Mouse (Mus musculus): Measurements from ENCODE around the gene Ccdc43. TPM values are rescaled to one million over a fixed set of nuclear protein-coding genes. Genes with fewer than 3 reads are reported as not detected.
A peak's percentile ranks its signal among the peaks of the same experiment; 100 is the strongest.

Gene Ccdc43
- total RNA-seq, 1 experiment from 2014 or later = 43.8 TPM

DNA sequence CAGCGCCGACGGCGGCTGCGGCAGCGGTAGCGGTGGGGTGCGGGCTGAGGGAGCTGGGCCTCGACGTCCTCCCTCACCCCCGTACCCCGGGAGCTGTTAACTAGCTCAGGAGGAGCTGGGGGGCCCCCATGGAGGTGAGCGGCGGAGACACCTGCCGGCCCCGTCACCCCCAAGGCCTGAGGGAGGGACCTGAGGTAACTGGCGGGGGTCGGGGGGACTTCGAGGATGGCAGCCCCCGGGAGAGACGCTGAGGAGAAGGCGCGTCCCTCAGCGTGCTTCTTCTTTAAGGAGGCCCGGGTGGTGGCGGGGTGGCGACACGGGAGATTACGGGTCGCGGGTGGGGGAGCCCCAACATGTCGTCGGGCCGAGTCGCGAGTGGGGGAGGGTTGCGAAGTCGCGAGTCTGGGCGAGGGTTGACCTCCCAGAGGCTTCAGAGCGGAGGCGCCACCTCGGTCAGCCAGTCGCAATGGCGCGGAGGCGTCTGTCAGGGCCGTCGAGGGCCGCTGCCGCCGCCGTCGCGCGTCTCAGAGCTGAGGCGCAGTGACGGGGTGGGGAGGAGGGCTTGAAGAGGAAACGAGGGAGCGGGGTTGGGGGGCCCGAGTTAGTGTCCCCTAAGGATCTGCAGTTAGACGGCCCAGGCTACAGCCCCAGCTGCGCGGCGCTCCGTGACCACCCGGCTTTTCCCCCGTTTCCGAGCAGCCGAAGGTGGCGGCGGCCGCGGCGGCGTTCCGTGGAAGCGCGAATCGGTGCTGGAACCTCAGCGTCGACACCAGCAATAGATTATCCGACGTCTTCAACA is 31.7 kb downstream of the Ccdc43 start:
- no peak for ATAC-seq (replicated peaks; ENCODE audit: low read depth, poor library complexity, severe bottlenecking)

DNA sequence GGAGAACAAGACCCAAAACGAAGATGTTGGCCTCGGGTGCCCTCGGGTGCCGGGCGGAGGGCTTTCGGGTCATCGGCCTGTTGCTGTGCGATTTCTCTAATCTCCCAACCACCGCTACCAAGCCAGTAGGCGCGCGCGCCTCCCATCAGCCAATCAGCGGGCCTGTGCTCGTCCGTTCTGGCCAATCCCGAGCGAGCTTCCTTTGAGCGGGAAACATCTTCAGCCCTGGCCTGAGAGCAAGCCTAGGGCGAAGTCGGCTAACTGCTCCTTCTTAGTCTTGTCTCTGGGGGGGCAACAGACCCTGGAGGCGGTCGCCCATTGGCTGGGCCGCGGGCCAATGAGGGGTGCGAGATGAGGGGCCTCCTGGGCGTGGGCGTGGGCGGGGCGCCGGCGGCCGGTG is 32.4 kb downstream of the Ccdc43 start:
- no peak for ATAC-seq (replicated peaks; ENCODE audit: low read depth, poor library complexity, severe bottlenecking)

DNA sequence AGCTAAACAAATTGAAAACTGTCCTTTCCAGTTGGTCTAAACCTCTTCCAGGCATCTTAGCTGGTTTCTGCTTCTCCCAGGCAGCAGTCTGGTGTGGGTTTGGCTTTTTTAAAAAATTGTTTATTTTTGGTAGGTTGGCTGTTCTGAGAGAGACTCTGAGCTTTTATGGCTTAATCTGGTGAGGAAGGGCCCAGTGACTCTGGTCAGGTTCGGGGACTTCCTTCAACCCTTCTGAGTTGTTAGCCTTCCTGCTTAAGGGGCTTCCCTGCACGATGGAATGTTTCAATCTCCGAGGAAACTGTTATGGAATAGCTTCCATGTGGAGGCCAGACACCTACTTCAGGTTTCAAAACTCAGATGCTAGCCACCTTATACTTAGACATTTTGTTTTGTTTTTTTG is 34.2 kb downstream of the Ccdc43 start, which contains the start of gene Meioc:
Meioc (plus strand) TSS at position 301 of the 400 bp plus-strand sequence.
- ATAC-seq (replicated peaks; ENCODE audit: low read depth, poor library complexity, severe bottlenecking) = no peak

DNA sequence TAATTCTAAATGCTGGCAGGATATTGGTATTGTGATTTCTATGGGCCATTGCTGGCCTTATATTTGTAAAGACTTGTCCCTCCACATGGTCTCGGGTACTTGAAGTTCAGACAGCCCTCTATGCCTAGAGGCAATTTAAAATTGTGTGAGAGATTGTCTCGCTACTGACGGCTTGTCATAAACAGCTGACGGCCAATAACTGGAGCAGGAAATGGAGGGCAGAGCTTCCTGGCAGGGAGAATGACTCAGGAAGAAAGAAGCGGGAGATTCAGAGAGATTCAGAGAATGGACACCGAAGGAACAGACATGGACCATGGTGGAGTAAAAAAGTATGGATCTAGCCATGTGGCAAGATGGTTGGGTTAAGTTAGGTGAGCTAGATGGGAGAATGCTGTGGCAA is 40.7 kb downstream of the Ccdc43 start:
- ATAC-seq (replicated peaks; ENCODE audit: low read depth, poor library complexity, severe bottlenecking) = 0 out of 2 replicates have a peak, but pooled peaks have one; percentile 36

DNA sequence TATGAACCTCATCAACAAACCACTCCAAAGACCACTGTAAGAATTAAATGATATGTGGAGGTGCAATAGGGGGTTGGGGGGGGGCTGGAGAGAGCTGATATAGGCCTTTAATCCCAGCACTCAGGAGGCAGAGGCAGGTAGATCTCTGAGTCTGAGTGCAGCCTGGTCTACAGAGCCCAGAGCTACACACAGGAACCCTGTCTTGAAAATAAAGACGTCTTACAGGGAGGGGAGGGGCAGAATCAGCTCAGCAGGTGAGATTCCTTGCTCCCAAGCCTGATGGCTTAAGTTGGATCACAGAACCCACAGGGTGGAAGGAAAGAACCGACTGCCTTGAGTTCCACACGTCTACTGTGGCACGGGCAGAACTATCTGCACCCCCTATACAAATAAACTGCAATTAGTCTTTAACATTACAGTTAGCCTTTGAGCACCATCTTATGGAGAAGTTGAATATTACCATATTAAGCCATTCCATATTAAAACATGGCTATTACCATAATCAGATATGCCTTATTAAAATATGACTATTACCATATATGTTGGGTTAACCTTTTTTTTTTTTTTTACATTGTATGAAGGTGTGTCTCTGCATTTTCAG is 41.2 kb downstream of the Ccdc43 start:
- ATAC-seq (replicated peaks; ENCODE audit: low read depth, poor library complexity, severe bottlenecking) = peak; percentile 74

DNA sequence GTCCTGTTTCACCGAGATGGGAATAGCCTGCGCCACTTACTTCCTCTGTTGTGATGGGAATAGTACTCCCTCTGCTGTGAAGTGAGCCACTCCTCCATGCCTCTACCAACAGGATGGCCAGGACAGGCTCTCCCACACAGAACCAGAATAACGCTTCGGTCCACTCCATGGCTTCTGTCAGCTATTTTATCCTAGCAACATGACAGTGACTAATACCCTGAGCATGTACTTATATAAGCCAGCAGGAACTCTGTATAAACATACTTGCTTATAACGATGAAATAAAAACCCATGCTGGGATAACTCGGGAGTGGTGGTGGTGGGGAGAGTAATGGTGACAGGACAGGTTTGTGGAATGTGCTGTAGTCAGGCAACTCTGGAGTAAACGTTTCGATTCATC is 41.7 kb downstream of the Ccdc43 start:
- no peak for ATAC-seq (replicated peaks; ENCODE audit: low read depth, poor library complexity, severe bottlenecking)

DNA sequence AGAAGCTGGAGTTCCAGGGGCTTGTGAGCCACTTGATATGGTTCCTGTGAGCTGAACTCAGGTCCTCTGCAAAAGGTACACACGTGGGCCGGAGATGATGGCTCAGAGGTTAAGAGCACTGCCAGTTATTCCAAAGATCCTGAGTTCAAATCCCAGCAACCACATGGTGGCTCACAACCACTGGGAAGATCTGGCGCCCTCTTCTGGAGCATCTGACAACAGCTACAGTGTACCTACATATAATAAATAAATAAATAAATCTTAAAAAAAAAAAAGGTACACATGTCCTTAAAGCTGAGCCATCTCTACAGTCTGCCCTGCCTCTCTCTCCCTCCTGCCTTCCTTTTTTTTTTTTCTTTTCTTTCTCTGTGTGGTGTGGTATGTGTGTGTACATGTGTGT is 44.7 kb downstream of the Ccdc43 start:
- peak; percentile 27; the same call in 1 of the 2 replicates for ATAC-seq (replicated peaks; ENCODE audit: low read depth, poor library complexity, severe bottlenecking)

DNA sequence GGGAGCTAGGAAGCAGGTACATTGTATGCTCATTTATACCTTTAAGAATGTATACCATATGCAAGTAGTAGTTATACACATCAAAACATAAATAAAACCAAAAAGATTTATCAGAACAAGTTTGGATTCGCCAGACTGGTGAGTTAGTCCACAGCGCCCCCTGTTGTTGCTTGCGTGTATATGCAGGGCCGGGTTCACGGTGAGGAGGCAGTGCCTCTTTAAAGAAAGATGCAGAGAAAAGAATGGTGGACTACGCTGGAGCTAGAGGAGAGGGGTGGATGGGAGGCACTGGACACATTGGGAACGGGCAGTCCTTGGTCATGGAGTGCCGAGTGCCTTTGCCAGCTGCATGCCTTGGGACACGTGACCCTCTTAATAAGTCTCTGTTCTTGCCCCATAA is 46.2 kb downstream of the Ccdc43 start:
- ATAC-seq (replicated peaks; ENCODE audit: low read depth, poor library complexity, severe bottlenecking) = peak; percentile 72; the same call in 1 of the 2 replicates

DNA sequence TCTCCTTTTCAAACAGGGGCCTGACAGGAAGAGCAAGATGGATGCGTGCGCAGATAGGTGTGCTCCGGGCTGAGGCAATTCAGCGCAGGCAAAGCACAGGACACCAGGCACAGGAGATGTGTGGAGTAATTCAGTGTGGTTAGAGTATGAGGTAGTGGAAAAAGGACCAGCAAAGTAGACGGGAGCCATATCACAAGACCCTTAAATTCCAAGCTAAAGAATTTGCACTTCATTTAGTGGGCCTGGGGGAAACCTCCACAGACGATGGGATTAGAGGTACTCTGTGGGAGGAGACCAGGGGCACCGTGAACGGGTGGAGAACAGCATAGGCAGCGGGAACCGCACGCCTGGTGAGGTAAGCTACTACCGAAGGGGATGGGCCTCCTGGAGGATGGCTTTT is 49.7 kb downstream of the Ccdc43 start:
- no peak for ATAC-seq (replicated peaks; ENCODE audit: low read depth, poor library complexity, severe bottlenecking)

DNA sequence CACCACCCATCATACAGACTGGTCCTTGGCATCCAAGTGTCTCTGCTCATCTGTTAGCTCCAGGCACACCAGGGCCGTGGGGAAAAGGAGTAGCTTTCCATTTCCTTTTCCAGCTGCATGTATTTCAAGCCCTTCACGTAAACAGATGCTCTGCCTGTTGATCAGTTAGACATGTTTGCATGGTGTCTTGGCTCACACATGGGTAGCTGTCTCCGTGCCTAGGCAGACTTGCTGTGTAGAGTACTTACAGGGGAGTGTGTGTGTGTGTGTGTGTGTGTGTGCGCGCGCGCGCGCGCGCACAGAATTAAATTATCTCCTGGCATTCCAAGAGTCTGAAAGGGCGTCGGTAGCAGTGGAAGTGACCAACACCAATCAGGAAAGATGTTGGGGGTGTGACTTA is 51.4 kb downstream of the Ccdc43 start:
- ATAC-seq (replicated peaks; ENCODE audit: low read depth, poor library complexity, severe bottlenecking) = no peak

DNA sequence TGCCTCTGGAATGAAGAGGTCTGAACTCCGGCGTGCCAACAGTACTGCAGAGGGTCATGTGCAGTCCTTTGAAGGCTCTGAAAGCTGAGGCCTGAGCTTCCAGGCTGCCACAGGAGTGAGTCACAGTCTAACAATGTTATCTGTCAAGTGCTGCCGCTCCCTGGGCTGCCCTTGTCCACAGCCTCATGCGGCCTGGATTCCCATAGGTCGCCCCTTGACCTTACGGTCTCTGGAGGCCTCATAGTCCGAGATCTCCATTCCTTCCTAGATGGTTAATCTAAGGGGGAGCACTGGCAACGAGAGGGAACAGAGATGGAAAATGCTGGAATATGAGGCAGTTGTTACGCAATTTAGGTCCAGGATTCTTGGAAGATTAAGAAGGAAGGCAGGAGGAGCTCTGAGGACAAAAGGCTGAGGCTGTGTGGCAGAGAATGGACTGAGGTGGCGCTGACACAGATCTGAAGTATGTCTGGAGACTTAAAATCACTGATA is 53.6 kb downstream of the Ccdc43 start:
- no peak for ATAC-seq (replicated peaks; ENCODE audit: low read depth, poor library complexity, severe bottlenecking)

DNA sequence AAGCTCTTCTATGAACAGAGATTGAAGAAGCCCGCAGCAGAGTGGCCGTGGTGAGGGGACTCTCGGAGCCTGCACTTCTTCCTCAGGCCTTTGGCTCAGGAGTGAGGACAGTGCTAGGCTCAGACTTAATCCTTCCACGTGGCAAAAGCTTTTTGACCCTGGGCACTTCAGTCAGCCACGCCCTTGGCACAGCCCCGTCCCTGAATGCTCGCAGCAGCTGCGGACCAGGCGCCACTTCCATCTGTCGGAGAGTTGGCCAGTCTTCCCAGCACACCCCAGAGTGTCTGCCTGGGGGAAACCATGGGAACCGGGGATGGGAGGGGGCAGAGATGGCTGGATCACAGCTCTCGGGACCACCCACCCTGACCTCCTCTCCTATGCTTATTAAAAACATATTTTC is 60.7 kb downstream of the Ccdc43 start:
- ATAC-seq (replicated peaks; ENCODE audit: low read depth, poor library complexity, severe bottlenecking) = no peak

Other genes starting within 250 kb of the Ccdc43 start
- gene Itga2b, start 227.7 kb downstream of the Ccdc43 start, total RNA-seq (2017) = 142 and 145 TPM in 2 replicates
- gene Gpatch8, start 141.4 kb downstream of the Ccdc43 start, total RNA-seq (2017) = 32.6 and 42.1 TPM in 2 replicates
- gene Gm11627, start 118.3 kb downstream of the Ccdc43 start, total RNA-seq (2017) = not detected in 2 replicates
- not detected in 2 replicates for gene Fzd2, start 93.4 kb downstream of the Ccdc43 start, total RNA-seq (2017)
- not detected in 2 replicates for gene Meioc, start 34.1 kb downstream of the Ccdc43 start, total RNA-seq (2017)
- 0.46 and 1.1 TPM in 2 replicates for gene Adam11, start 63.7 kb upstream of the Ccdc43 start, total RNA-seq (2017)
- gene Gjc1, start 121.9 kb upstream of the Ccdc43 start, total RNA-seq (2017) = not detected in 2 replicates
- not detected in 2 replicates for gene Higd1b, start 138.1 kb upstream of the Ccdc43 start, total RNA-seq (2017)
- gene Eftud2, start 183.2 kb upstream of the Ccdc43 start, total RNA-seq (2017) = 143 and 191 TPM in 2 replicates
- gene Ccdc103, start 183.4 kb upstream of the Ccdc43 start, total RNA-seq (2017) = not detected in 2 replicates
- gene Fam187a, start 187.4 kb upstream of the Ccdc43 start, total RNA-seq (2017) = not detected in 2 replicates
- gene Gfap, start 203.1 kb upstream of the Ccdc43 start, total RNA-seq (2017) = 0.37 TPM in 1 of 2 replicates, not detected in the other
- gene Kif18b, start 227.3 kb upstream of the Ccdc43 start, total RNA-seq (2017) = 16.2 and 17.3 TPM in 2 replicates
- gene C1ql1, start 248.9 kb upstream of the Ccdc43 start, total RNA-seq (2017) = not detected in 2 replicates

All from common myeloid progenitor, adult 5-6 weeks (primary cell).